Mouse (Mus musculus) gastrocnemius, adult 18-20 months (tissue): Measurements from ENCODE around the gene Magi1. TPM values are rescaled to one million over a fixed set of nuclear protein-coding genes. Genes with fewer than 3 reads are reported as not detected.

ENCODE experiments used
- DNase-seq: peaks from one replicate; pipeline ENCODE4 v3.0.0; 2021; ENCODE audit warnings: low spot score
- total RNA-seq, 2 experiments: library from RNA; stranded (reverse); gene quantifications; 2 replicates each; pipeline ENCODE4 v1.2.3; 2021

Gene Magi1
- total RNA-seq, 2 experiments from 2014 or later, result 2.1 to 2.7 TPM

- DNase-seq, result no peak
Measured at GRCm38 (mm10) chr6:94116434-94117432, 167.0 kb downstream of the Magi1 start.

- DNase-seq, result no peak
Measured at GRCm38 (mm10) chr6:94111833-94112232, 171.9 kb downstream of the Magi1 start.

- DNase-seq, result peak; percentile 10
Measured at GRCm38 (mm10) chr6:94107401-94108107, 176.2 kb downstream of the Magi1 start.

- DNase-seq, result no peak
Measured at GRCm38 (mm10) chr6:94103581-94103980, 180.1 kb downstream of the Magi1 start.

- no peak for DNase-seq
Measured at GRCm38 (mm10) chr6:94101256-94101655, 182.5 kb downstream of the Magi1 start.

- no peak for DNase-seq
Measured at GRCm38 (mm10) chr6:94094924-94095685, 188.6 kb downstream of the Magi1 start.

GRCm38 (mm10) chr6:94092969-94093597 is 190.6 kb downstream of the Magi1 start:
- DNase-seq, result no peak

- no peak for DNase-seq
Measured at GRCm38 (mm10) chr6:94092500-94092899, 191.2 kb downstream of the Magi1 start.

GRCm38 (mm10) chr6:94086855-94087254 is 196.9 kb downstream of the Magi1 start:
- no peak for DNase-seq

- no peak for DNase-seq
Measured at GRCm38 (mm10) chr6:94084752-94085151, 199.0 kb downstream of the Magi1 start.

GRCm38 (mm10) chr6:94083459-94083858 is 200.3 kb downstream of the Magi1 start:
- DNase-seq, result no peak

- peak; percentile 58 for DNase-seq
Measured at GRCm38 (mm10) chr6:94080933-94081545, 202.7 kb downstream of the Magi1 start.

GRCm38 (mm10) chr6:94078934-94079333 is 204.8 kb downstream of the Magi1 start:
- DNase-seq, result no peak

- DNase-seq, result no peak
Measured at GRCm38 (mm10) chr6:94077013-94077412, 206.7 kb downstream of the Magi1 start.

GRCm38 (mm10) chr6:94075990-94076389 is 207.7 kb downstream of the Magi1 start:
- DNase-seq, result no peak

GRCm38 (mm10) chr6:94075228-94075627 is 208.5 kb downstream of the Magi1 start:
- DNase-seq, result no peak

GRCm38 (mm10) chr6:94071676-94072075 is 212.0 kb downstream of the Magi1 start:
- DNase-seq, result no peak

- DNase-seq, result no peak
Measured at GRCm38 (mm10) chr6:94070702-94071101, 213.0 kb downstream of the Magi1 start.

GRCm38 (mm10) chr6:94069421-94069820 is 214.3 kb downstream of the Magi1 start:
- no peak for DNase-seq

GRCm38 (mm10) chr6:94067741-94068450 is 215.8 kb downstream of the Magi1 start:
- no peak for DNase-seq
